Mouse (Mus musculus): ENCODE results near the gene Cdkl2. TPM values are rescaled to one million over a fixed set of nuclear protein-coding genes. Genes with fewer than 3 reads are reported as not detected.

Cdkl2 gene
- total and polyA plus RNA-seq, 3 experiments = 0.51 to 1.0 (median 0.54) TPM

DNA sequence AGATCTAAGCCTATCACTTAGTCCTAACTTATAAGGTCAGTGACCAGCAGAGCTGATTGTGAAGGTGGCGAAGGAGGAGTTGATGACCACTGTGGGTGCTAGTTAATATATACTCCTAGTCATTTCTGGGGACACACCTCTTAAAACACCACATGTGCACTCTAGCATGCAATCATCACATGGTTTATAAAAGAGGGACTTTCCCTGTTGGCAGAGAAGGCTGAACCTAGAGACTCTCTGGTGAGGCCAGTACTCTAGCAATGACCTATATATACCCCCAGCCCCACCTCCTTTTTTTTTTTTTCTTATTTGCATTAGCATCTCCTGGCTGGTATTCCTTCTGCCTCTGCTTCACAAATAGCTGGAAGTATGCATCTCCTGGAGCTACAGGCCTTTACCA is 82.3 kb downstream of the Cdkl2 start:
- H3K36me3 ChIP-seq (replicated peaks in 1 of 2; ENCODE audit: control insufficient read depth in 1 of 2, insufficient read depth in 1 of 2, low read length in 1 of 2) = peaks cover 14 to 23% of the 10 kb centered on the region in 2 experiments
- peak overlapping the region; percentile 91 for H3K9ac ChIP-seq (ENCODE audit: insufficient read depth, low read depth)
- peak overlapping the region; percentile 63; the same call in 1 of the 2 replicates for H3K27ac ChIP-seq (ENCODE audit: insufficient read depth, low read depth)
- dilution Hi-C loops (cut with MboI; ENCODE audit: extremely low pct_ligation_motif_present, extremely low pct_unique_long_range_greater_than_20kb, low sequenced_read_pairs) = no loop called here
- H3K27me3 ChIP-seq (replicated peaks) = no peaks in the 10 kb centered on the region
- H3K4me3 ChIP-seq (replicated peaks in 1 of 3; ENCODE audit: low read depth in 2 of 3, low read length in 2 of 3, poor library complexity in 1 of 3) = peak overlapping the region; percentile 68 to 99 (median 97)
- no peaks in the 10 kb centered on the region for H3K9me3 ChIP-seq (replicated peaks; ENCODE audit: low read length)
- H3K4me2 ChIP-seq (ENCODE audit: insufficient read depth, low read depth, poor library complexity, severe bottlenecking) = peak overlapping the region; percentile 88
- in situ Hi-C loops (cut with MboI; ENCODE audit: low pct_ligation_motif_present, low pct_unique_long_range_greater_than_20kb, low sequenced_read_pairs) = no loop called here
- TF ChIP-seq ZC3H11A (IDR thresholded peaks at IDR 0.05; ENCODE audit: low read depth, low read length) (no peak), TBP (conservative IDR thresholded peaks at IDR 0.05; ENCODE audit: low read depth, low read length) (peak; percentile 83), NRF1 (IDR thresholded peaks at IDR 0.05; ENCODE audit: low read depth, low read length) (no peak), MEF2A (IDR thresholded peaks at IDR 0.05; ENCODE audit: borderline replicate concordance, low read depth, low read length) (peak; percentile 86), POLR2A (IDR thresholded peaks at IDR 0.05; ENCODE audit: low read depth, low read length) (no peak), ELF1 (IDR thresholded peaks at IDR 0.05; ENCODE audit: low read depth, low read length) (no peak), RCOR1 (conservative IDR thresholded peaks at IDR 0.05; ENCODE audit: low read depth, low read length) (no peak), GABPA (IDR thresholded peaks at IDR 0.05; ENCODE audit: insufficient replicate concordance, low read depth, low read length) (no peak), NELFE (IDR thresholded peaks at IDR 0.05; ENCODE audit: low read depth, low read length) (no peak), HCFC1 (IDR thresholded peaks at IDR 0.05; ENCODE audit: low read depth, low read length) (no peak), CHD2 (IDR thresholded peaks at IDR 0.05; ENCODE audit: low read length) (no peak), JUND (conservative IDR thresholded peaks at IDR 0.05; ENCODE audit: low read depth, low read length) (peak; percentile 63), ZMIZ1 (IDR thresholded peaks at IDR 0.05; ENCODE audit: low read depth, low read length) (no peak), UBTF (IDR thresholded peaks at IDR 0.05; ENCODE audit: low read depth, low read length) (no peak), USF2 (conservative IDR thresholded peaks at IDR 0.05; ENCODE audit: low read depth, low read length) (peak; percentile 42; the same call in 1 of the 2 replicates), MAFK (IDR thresholded peaks at IDR 0.05; ENCODE audit: insufficient replicate concordance, low read length) (no peak), POLR2AphosphoS2 (IDR thresholded peaks at IDR 0.05; ENCODE audit: low read depth, low read length) (no peak), BHLHE40 (IDR thresholded peaks at IDR 0.05; ENCODE audit: low read depth, low read length) (peak; percentile 94), ZKSCAN1 (IDR thresholded peaks at IDR 0.05; ENCODE audit: borderline replicate concordance, low read depth, low read length) (no peak), SIN3A (IDR thresholded peaks at IDR 0.05; ENCODE audit: low read length) (no peak), MAX (IDR thresholded peaks at IDR 0.05; ENCODE audit: low read length) (peak; percentile 83), KAT2A (IDR thresholded peaks at IDR 0.05; ENCODE audit: insufficient replicate concordance, low read length) (no peak), EP300 (IDR thresholded peaks at IDR 0.05; ENCODE audit: low read length) (peak; percentile 67), E2F4 (IDR thresholded peaks at IDR 0.05; ENCODE audit: insufficient replicate concordance, low read depth, low read length) (no peak), IRF4 (IDR thresholded peaks at IDR 0.05; ENCODE audit: low read depth, low read length) (peak; percentile 74; the same call in 1 of the 2 replicates), ETS1 (conservative IDR thresholded peaks at IDR 0.05; ENCODE audit: low read depth, low read length) (peak; percentile 81), CHD1 (IDR thresholded peaks at IDR 0.05; ENCODE audit: low read depth, low read length) (no peak), ZNF384 (IDR thresholded peaks at IDR 0.05; ENCODE audit: low read depth, low read length) (peak; percentile 97), USF1 (IDR thresholded peaks at IDR 0.05; ENCODE audit: low read depth, low read length) (peak; percentile 45), MYC (IDR thresholded peaks at IDR 0.05; ENCODE audit: low read depth, low read length) (peak; percentile 84), MAZ (IDR thresholded peaks at IDR 0.05; ENCODE audit: low read depth, low read length) (no peak), TCF12 (IDR thresholded peaks at IDR 0.05; ENCODE audit: low read depth, low read length) (no peak), RAD21 (IDR thresholded peaks at IDR 0.05; ENCODE audit: low read depth, low read length) (no peak; the same call in 1 of the 2 replicates), CTCF (conservative IDR thresholded peaks at IDR 0.05 in 1 of 2, IDR thresholded peaks at IDR 0.05 in 1 of 2; ENCODE audit: low read depth in 2 of 2, low read length in 2 of 2) (no peak), JUN (IDR thresholded peaks at IDR 0.05; ENCODE audit: insufficient read depth, low read depth, low read length) (peak; percentile 30; the same call in 1 of the 2 replicates), SMC3 (IDR thresholded peaks at IDR 0.05; ENCODE audit: low read depth, low read length) (no peak), PAX5 (IDR thresholded peaks at IDR 0.05; ENCODE audit: low read length) (no peak), MXI1 (IDR thresholded peaks at IDR 0.05; ENCODE audit: low read depth, low read length) (peak; percentile 79; the same call in 1 of the 2 replicates)
- peaks cover 7 to 37% of the 10 kb centered on the region in 2 experiments; a peak in 3 of 4 replicates for H3K4me1 ChIP-seq (ENCODE audit: control insufficient read depth in 1 of 2, insufficient read depth in 2 of 2)
- peak; percentile 89 for DNase-seq (ENCODE audit: extremely low read depth)
- peaks cover 17% of the 10 kb centered on the region for H3K79me2 ChIP-seq (replicated peaks; ENCODE audit: control insufficient read depth, extremely low read depth, insufficient read depth, poor library complexity, severe bottlenecking)
